Comparison of ENCODE assay signal across 8 mouse cellular contexts in genomic region chr16:91009942-91010529, GRCm38 (mm10). TPM values are rescaled to one million over a fixed set of nuclear protein-coding genes. Genes with fewer than 3 reads are reported as not detected.
DNase-seq lines count a peak whose midpoint lies in the region; ATAC-seq and TF ChIP-seq lines count a peak whose summit lies in the region.

No protein-coding gene starts in this region.

- no peaks in the 10 kb centered on the region for H3K27me3 ChIP-seq in megakaryocyte, embryonic 14.5 days (replicated peaks)
- no peaks in the 10 kb centered on the region for H3K27me3 ChIP-seq in intestine, embryonic 16.5 days (replicated peaks; ENCODE audit: control insufficient read depth, insufficient read depth, low read length)
- no peaks in the 10 kb centered on the region for H3K27me3 ChIP-seq in myocyte (ENCODE audit: control insufficient read depth, insufficient read depth, insufficient read length)

- TF ChIP-seq CTCF in bone marrow, adult 2 months (IDR thresholded peaks at IDR 0.05; ENCODE audit: control insufficient read depth, insufficient read depth, low read length): no peak
- no peak for TF ChIP-seq CTCF in embryonic fibroblast, embryonic 13.5 days (IDR thresholded peaks at IDR 0.05; ENCODE audit: borderline replicate concordance, insufficient read depth, low read length)

- 2% methylated on average over 19 of the region's 19 CpGs for WGBS in bone marrow, adult 2 months
- WGBS in intestine, embryonic 16.5 days: under 1% methylated on average over 19 of the region's 19 CpGs

- peak overlapping the region; percentile 98 for H3ac ChIP-seq in myocyte (ENCODE audit: control insufficient read depth, insufficient read length)

- H3K4me2 ChIP-seq in intestine, embryonic 16.5 days (ENCODE audit: low read depth, low read length): peak overlapping the region; percentile 72
- peak overlapping the region; percentile 96 for H3K4me2 ChIP-seq in myocyte (ENCODE audit: low read depth)

- H3K4me1 ChIP-seq in megakaryocyte, embryonic 14.5 days: peaks cover 23% of the 10 kb centered on the region
- peaks cover 1% of the 10 kb centered on the region; the same call in 1 of the 2 replicates for H3K4me1 ChIP-seq in bone marrow, adult 2 months (ENCODE audit: control insufficient read depth, insufficient read depth, low read length)
- H3K4me1 ChIP-seq in embryonic fibroblast, embryonic 13.5 days (ENCODE audit: control insufficient read depth, insufficient read depth, low read length): 0 out of 2 replicates have a peak, but pooled peaks cover 2% of the 10 kb centered on the region
- 0 out of 2 replicates have a peak, but pooled peaks cover 4% of the 10 kb centered on the region for H3K4me1 ChIP-seq in intestine, embryonic 16.5 days (ENCODE audit: control insufficient read depth, insufficient read depth, low read length)

- no peak for TF ChIP-seq POLR2A in bone marrow, adult 2 months (IDR thresholded peaks at IDR 0.05; ENCODE audit: borderline replicate concordance, control insufficient read depth, low read depth, low read length)
- no peak for TF ChIP-seq POLR2A in embryonic fibroblast, embryonic 13.5 days (IDR thresholded peaks at IDR 0.05; ENCODE audit: low read depth, low read length)
- no peak for TF ChIP-seq POLR2A in myocyte (IDR thresholded peaks at IDR 0.05; ENCODE audit: insufficient read length, low read depth)

- peak overlapping the region; percentile 89 for H3K9ac ChIP-seq in intestine, embryonic 16.5 days (ENCODE audit: low read depth, low read length)

- H3K9me3 ChIP-seq in megakaryocyte, embryonic 14.5 days: no peaks in the 10 kb centered on the region
- no peaks in the 10 kb centered on the region for H3K9me3 ChIP-seq in intestine, embryonic 16.5 days (ENCODE audit: control insufficient read depth, low read length)

- no peak for DNase-seq in layer of hippocampus, postnatal 36 days

- H3K27ac ChIP-seq in bone marrow, adult 2 months (ENCODE audit: control insufficient read depth, insufficient read depth, low read depth, low read length, poor library complexity): peak overlapping the region; percentile 98
- H3K27ac ChIP-seq in embryonic fibroblast, embryonic 13.5 days (ENCODE audit: insufficient read depth, low read length): peak overlapping the region; percentile 31; the same call in 1 of the 2 replicates
- H3K27ac ChIP-seq in intestine, embryonic 16.5 days (ENCODE audit: low read length): peak overlapping the region; percentile 81

- no peak for ATAC-seq in megakaryocyte, adult 5-6 weeks (ENCODE audit: poor library complexity, severe bottlenecking)
- no peak for ATAC-seq in intestine, embryonic 16.5 days
- ATAC-seq in granulocyte monocyte progenitor cell, adult 5-6 weeks (replicated peaks; ENCODE audit: poor library complexity, severe bottlenecking): no peak

- H3K79me2 ChIP-seq in myocyte (ENCODE audit: control insufficient read depth, insufficient read depth): peaks cover 11% of the 10 kb centered on the region

- H3K4me3 ChIP-seq in megakaryocyte, embryonic 14.5 days (replicated peaks): peak overlapping the region; percentile 92
- peak overlapping the region; percentile 93 for H3K4me3 ChIP-seq in bone marrow, adult 2 months (replicated peaks; ENCODE audit: control insufficient read depth, low read depth, low read length)
- H3K4me3 ChIP-seq in embryonic fibroblast, embryonic 13.5 days (ENCODE audit: insufficient read depth, low read length): peak overlapping the region; percentile 90
- peak overlapping the region; percentile 88 for H3K4me3 ChIP-seq in intestine, embryonic 16.5 days (ENCODE audit: low read length)
- H3K4me3 ChIP-seq in myocyte: peak overlapping the region; percentile 67

- peaks cover 26% of the 10 kb centered on the region for H3K36me3 ChIP-seq in megakaryocyte, embryonic 14.5 days (replicated peaks; ENCODE audit: low read length)
- H3K36me3 ChIP-seq in intestine, embryonic 16.5 days (ENCODE audit: control insufficient read depth, insufficient read depth, low read length): 0 out of 2 replicates have a peak, but pooled peaks cover 3% of the 10 kb centered on the region
- peaks cover 18% of the 10 kb centered on the region for H3K36me3 ChIP-seq in myocyte (ENCODE audit: control insufficient read depth, insufficient read depth)

TF ChIP-seq in myocyte, 11 proteins besides CTCF, POLR2A, EP300 and RAD21:
- TF ChIP-seq TCF12 (IDR thresholded peaks at IDR 0.05; ENCODE audit: insufficient read depth, poor library complexity, severe bottlenecking) (no peak), CEBPB (IDR thresholded peaks at IDR 0.05; ENCODE audit: insufficient read depth, poor library complexity, severe bottlenecking) (no peak), USF1 (IDR thresholded peaks at IDR 0.05; ENCODE audit: low read depth) (no peak), E2F4 (IDR thresholded peaks at IDR 0.05; ENCODE audit: insufficient read depth) (no peak)

RNA-seq across cellular contexts. Expression of gene Synj1, which starts 1.1 kb away (rescaled TPM):
- 4.5 and 14.4 TPM in 2 replicates for polyA plus RNA-seq in megakaryocyte, embryonic 14.5 days (2012; ENCODE audit: insufficient read depth, low replicate concordance)
- 95.7 and 105 TPM in 2 replicates for total RNA-seq in megakaryocyte, adult 5-6 weeks (2015)
- total RNA-seq in megakaryocyte, adult 5-6 weeks (2017): 44.6 and 61.5 TPM in 2 replicates
- 17.2 and 38.2 TPM in 2 replicates for polyA plus RNA-seq in bone marrow, adult 2 months (2011; ENCODE audit: insufficient read depth, insufficient read length, low replicate concordance, missing spikeins)
- polyA plus RNA-seq in embryonic fibroblast, embryonic 13.5 days (2011; ENCODE audit: insufficient read length, low read depth, missing spikeins): 20.0 and 22.7 TPM in 2 replicates
- 16.5 and 16.9 TPM in 2 replicates for polyA plus RNA-seq in intestine, embryonic 16.5 days (2015; fragmentation: Nextera tagmentation; extraction: Ambion mirVana)
- polyA plus RNA-seq in myocyte (2012; fragmentation: generic; extraction: Trizol): 10.0 TPM
- 35.8 and 46.0 TPM in 2 replicates for total RNA-seq in granulocyte monocyte progenitor cell, adult 5-6 weeks (2014; fragmentation: Nextera tagmentation)
- total RNA-seq in granulocyte monocyte progenitor cell, adult 5-6 weeks (2017): 23.8 and 25.2 TPM in 2 replicates
- total RNA-seq in layer of hippocampus, postnatal 36 days (2021): 100 to 1,000 TPM; 381 to 404 TPM

RNA-seq across cellular contexts. Expression of gene Paxbp1, which starts 34.3 kb away (rescaled TPM):
- 2.0 and 4.8 TPM in 2 replicates for polyA plus RNA-seq in megakaryocyte, embryonic 14.5 days (2012; ENCODE audit: insufficient read depth, low replicate concordance)
- total RNA-seq in megakaryocyte, adult 5-6 weeks (2015): 71.3 and 81.9 TPM in 2 replicates
- 68.3 and 79.2 TPM in 2 replicates for total RNA-seq in megakaryocyte, adult 5-6 weeks (2017)
- polyA plus RNA-seq in bone marrow, adult 2 months (2011; ENCODE audit: insufficient read depth, insufficient read length, low replicate concordance, missing spikeins): 44.3 and 72.0 TPM in 2 replicates
- polyA plus RNA-seq in embryonic fibroblast, embryonic 13.5 days (2011; ENCODE audit: insufficient read length, low read depth, missing spikeins): 60.7 and 90.4 TPM in 2 replicates
- 33.4 and 35.9 TPM in 2 replicates for polyA plus RNA-seq in intestine, embryonic 16.5 days (2015; fragmentation: Nextera tagmentation; extraction: Ambion mirVana)
- 8.8 TPM for polyA plus RNA-seq in myocyte (2012; fragmentation: generic; extraction: Trizol)
- 77.7 and 114 TPM in 2 replicates for total RNA-seq in granulocyte monocyte progenitor cell, adult 5-6 weeks (2014; fragmentation: Nextera tagmentation)
- 77.8 and 112 TPM in 2 replicates for total RNA-seq in granulocyte monocyte progenitor cell, adult 5-6 weeks (2017)
- 10 to 100 TPM; 68.1 to 77.8 TPM for total RNA-seq in layer of hippocampus, postnatal 36 days (2021)

Comparison
In these comparisons a context has a peak if more than half of its experiments do, and no peak if none do; other contexts are left out.
1. H3K27ac ChIP-seq: peak in every context shown above with its lines; median percentile 98 in bone marrow, adult 2 months; 81 in intestine, embryonic 16.5 days; 31 in embryonic fibroblast, embryonic 13.5 days.